Mouse (Mus musculus) c-Kit-positive CD71-positive TER-119-positive erythroid progenitor cells, embryonic 14.5 days (primary cell): ENCODE results near the gene Zfp787.
"Not testable (repeated sequence)": the region's sequence is repeated elsewhere in the genome, so short reads cannot be mapped to it uniquely, and the experiment has no call there.

Experiments
- DNase-seq: peaks from one replicate; pipeline ENCODE4 v3.0.0-alpha.2; 2013; ENCODE audit warnings: low spot score

The Zfp787 gene

GRCm38 (mm10) chr7:6120104-6120503, 35.7 kb downstream of the Zfp787 start:
- DNase-seq: not testable (repeated sequence)

GRCm38 (mm10) chr7:6119501-6119900, 36.3 kb downstream of the Zfp787 start:
- DNase-seq: no peak
